Mouse (Mus musculus): ENCODE results near the gene Ube2v1. TPM values are rescaled to one million over a fixed set of nuclear protein-coding genes. Genes with fewer than 3 reads are reported as not detected.

The Ube2v1 gene
- total RNA-seq, 2 experiments from 2014 or later = 160 to 167 TPM

DNA sequence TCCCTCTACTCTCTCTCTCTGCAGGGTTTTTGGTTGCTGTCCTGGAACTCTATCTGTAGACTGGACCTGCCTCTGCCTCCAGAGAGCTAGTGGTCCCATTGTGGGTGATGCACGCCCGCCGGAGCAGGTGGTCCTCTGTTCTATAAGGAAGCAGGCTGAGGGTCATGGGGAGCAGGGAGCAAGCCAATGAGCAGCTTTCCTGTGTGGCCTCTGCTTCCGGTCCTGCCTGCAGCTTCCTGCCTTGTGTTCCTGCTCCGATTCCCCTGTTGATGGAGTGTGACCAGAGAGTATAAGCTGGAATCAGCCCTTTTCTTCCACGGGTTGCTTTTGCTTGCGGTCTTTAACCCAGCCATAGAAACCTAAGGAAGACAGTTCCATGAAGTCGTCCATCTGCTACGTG, 63.8 kb downstream of the Ube2v1 start:
- intact Hi-C loops (cut with DNase I) = no loop called here
- no peak for DNase-seq

- intact Hi-C loops (cut with DNase I) = no loop called here
- DNase-seq = peak; percentile 58 to 81
Measured at GRCm38 (mm10) chr2:167565682-167566081, 66.2 kb downstream of the Ube2v1 start.

GRCm38 (mm10) chr2:167565312-167565656, 66.6 kb downstream of the Ube2v1 start:
- no peak for DNase-seq
- intact Hi-C loops (cut with DNase I) = no loop called here

- intact Hi-C loops (cut with DNase I) = no loop called here
Measured at GRCm38 (mm10) chr2:167564551-167565311, 67.2 kb downstream of the Ube2v1 start.

GRCm38 (mm10) chr2:167563703-167564102, 68.2 kb downstream of the Ube2v1 start:
- intact Hi-C loops (cut with DNase I) = no loop called here
- no peak for DNase-seq

More at GRCm38 (mm10) chr2:167564551-167565311, 67.2 kb downstream of the Ube2v1 start:
- no peak for DNase-seq

- intact Hi-C loops (cut with DNase I) = no loop called here
- DNase-seq = no peak
Measured at GRCm38 (mm10) chr2:167563035-167563434, 68.9 kb downstream of the Ube2v1 start.

GRCm38 (mm10) chr2:167562101-167562500, 69.8 kb downstream of the Ube2v1 start:
- peak in 1 of 2 experiments; percentile 44 for DNase-seq
- intact Hi-C loops (cut with DNase I) = no loop called here

- intact Hi-C loops (cut with DNase I) = no loop called here
- DNase-seq = no peak
Measured at GRCm38 (mm10) chr2:167559413-167559812, 72.5 kb downstream of the Ube2v1 start.

Small RNA genes within 50 kb of the gene (microRNA-seq; reads per million reads assigned to microRNA genes)
- 0 reads per million in 2 experiments for gene Gm22355

Other genes starting within 250 kb of the Ube2v1 start
- gene Slc9a8, start 210.4 kb downstream of the Ube2v1 start, total RNA-seq (2021) = 10 to 100 TPM; 21.8 to 22.8 TPM
- gene Rnf114, start 139.4 kb downstream of the Ube2v1 start, total RNA-seq (2021) = 10 to 100 TPM; 31.8 to 32.2 TPM
- 10 to 100 TPM; 16.6 to 17.5 TPM for gene Spata2, start 139.2 kb downstream of the Ube2v1 start, total RNA-seq (2021)
- under 1 TPM; 0.61 to 0.86 TPM for gene Snai1, start 93.9 kb downstream of the Ube2v1 start, total RNA-seq (2021)
- gene Gm20431, start 29.4 kb upstream of the Ube2v1 start, total RNA-seq (2021) = 10 to 100 TPM in 1 of 2 experiments, 1 to 10 TPM in 1; 6.3 to 11.4 TPM
- 100 to 1,000 TPM; 115 to 129 TPM for gene Cebpb, start 56.8 kb upstream of the Ube2v1 start, total RNA-seq (2021)
- 10 to 100 TPM; 14.9 to 15.6 TPM for gene Tmem189, start 57.7 kb upstream of the Ube2v1 start, total RNA-seq (2021)

Measured in gastrocnemius, postnatal 36 days (tissue).